Mouse (Mus musculus) embryonic facial prominence, embryonic 15.5 days (tissue): ENCODE results near the gene Kcnq2. TPM values are rescaled to one million over a fixed set of nuclear protein-coding genes. Genes with fewer than 3 reads are reported as not detected.

Experiments used
- ATAC-seq: fragments of 200-750 bp; cut with Nextera tagmentation; 2 replicates; pipeline ENCODE4 v1.8.0; 2017; ENCODE audit warnings: low read depth, moderate TSS enrichment; ENCODE audit not compliant: insufficient number of reproducible peaks, low FRiP score, low TSS enrichment
- H3K27ac ChIP-seq: fragments of 300-500 bp; sonication (generic); replicated peaks from 2 replicates; pipeline ENCODE4 v1.5.1; 2015; ENCODE audit warnings: mild to moderate bottlenecking, inconsistent platforms
- H3K27me3 ChIP-seq: fragments of 300-500 bp; sonication (generic); 2 replicates; pipeline ENCODE4 v1.6.1; 2015; ENCODE audit warnings: inconsistent platforms
- H3K36me3 ChIP-seq: fragments of 300-500 bp; sonication (generic); 2 replicates; pipeline ENCODE4 v1.6.1; 2015; ENCODE audit warnings: mild to moderate bottlenecking, inconsistent platforms
- H3K4me1 ChIP-seq: fragments of 300-500 bp; sonication (generic); 2 replicates; pipeline ENCODE4 v1.6.1; 2015; ENCODE audit warnings: inconsistent platforms
- H3K4me2 ChIP-seq: fragments of 300-500 bp; sonication (generic); replicated peaks from 2 replicates; pipeline ENCODE4 v1.6.1; 2015; ENCODE audit warnings: mild to moderate bottlenecking, inconsistent platforms
- H3K4me3 ChIP-seq: fragments of 300-500 bp; sonication (generic); replicated peaks from 2 replicates; pipeline ENCODE4 v1.5.1; 2015; ENCODE audit warnings: mild to moderate bottlenecking, inconsistent platforms
- H3K9ac ChIP-seq: fragments of 300-500 bp; sonication (generic); 2 replicates; pipeline ENCODE4 v1.6.1; 2015; ENCODE audit warnings: inconsistent platforms
- H3K9me3 ChIP-seq: fragments of 300-500 bp; sonication (generic); replicated peaks from 2 replicates; pipeline ENCODE4 v1.6.1; 2016; ENCODE audit warnings: inconsistent platforms
- WGBS: fragments of 180-500 bp; shearing (Covaris S2); methylation state at CpG from one replicate; pipeline ENCODE4 v1.1.7; 2015; 5-methylcytosine and 5-hydroxymethylcytosine counted together
- polyA plus RNA-seq: library from polyadenylated mRNA; unstranded; fragments of >200 nt; fragmentation: Nextera tagmentation; extraction: Ambion mirVana; gene quantifications from 2 replicates; pipeline ENCODE4 v1.2.1, GENCODE M21; 2015

Kcnq2 gene
- polyA plus RNA-seq, 1 experiment from 2014 or later, result 0.39 TPM

GRCm38 (mm10) chr2:181157180-181157579 lies 22.1 kb upstream of the Kcnq2 start:
- ATAC-seq, result no peak
- H3K9ac ChIP-seq, result no peak overlapping the region
- H3K27ac ChIP-seq, result no peak overlapping the region
- no peak overlapping the region; the same call in 1 of the 2 replicates for H3K4me3 ChIP-seq
- H3K4me2 ChIP-seq, result no peak overlapping the region
- 0 out of 2 replicates have a peak, but pooled peaks cover 5% of the 10 kb centered on the region for H3K4me1 ChIP-seq
- WGBS, result 71% methylated on average over 4 of the region's 4 CpGs
- H3K9me3 ChIP-seq, result no peaks in the 10 kb centered on the region
- no peaks in the 10 kb centered on the region for H3K36me3 ChIP-seq
- peaks cover 55% of the 10 kb centered on the region for H3K27me3 ChIP-seq

- no peak within 1 kb of the TSS for H3K27ac ChIP-seq
- H3K36me3 ChIP-seq, result no peaks in the 10 kb centered on the region
- WGBS, result 3% methylated on average over 55 of the region's 55 CpGs
- no peak within 1 kb of the TSS for H3K9ac ChIP-seq
- no peak for ATAC-seq
- peak within 1 kb of the TSS; percentile 37 for H3K4me2 ChIP-seq
- H3K4me3 ChIP-seq, result peak within 1 kb of the TSS; percentile 23
- H3K9me3 ChIP-seq, result no peaks in the 10 kb centered on the region
- H3K4me1 ChIP-seq, result 0 out of 2 replicates have a peak, but pooled peaks cover 5% of the 10 kb centered on the region
- peaks cover 55% of the 10 kb centered on the region for H3K27me3 ChIP-seq
Observed at GRCm38 (mm10) chr2:181156248-181157121, 21.4 kb upstream of the Kcnq2 start, which contains the start of gene Eef1a2. Eef1a2 (minus strand) TSS chr2:181157014.

DNA sequence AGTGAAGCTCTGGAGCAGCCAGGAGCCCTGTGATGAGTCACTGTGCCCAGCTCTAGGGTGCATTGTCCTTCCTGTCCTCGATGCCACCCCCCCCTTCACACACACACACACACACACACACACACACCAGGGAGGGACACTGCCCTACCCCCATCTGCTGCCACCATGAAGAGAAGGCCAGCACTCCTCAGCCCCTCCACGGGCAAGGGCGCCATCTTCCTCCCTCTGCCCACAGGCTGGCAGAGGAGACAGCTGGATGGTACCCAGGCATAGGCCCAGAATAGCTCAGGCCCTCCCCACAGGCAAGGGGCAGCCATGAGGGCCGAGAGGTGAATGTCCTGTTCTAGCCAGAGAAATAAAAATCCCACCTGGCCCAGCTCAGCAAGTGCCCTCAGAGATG lies 20.7 kb upstream of the Kcnq2 start:
- no peak overlapping the region for H3K27ac ChIP-seq
- no peak for ATAC-seq
- WGBS, result 62% methylated on average over 4 of the region's 4 CpGs
- 0 out of 2 replicates have a peak, but pooled peaks cover 5% of the 10 kb centered on the region for H3K4me1 ChIP-seq
- H3K9ac ChIP-seq, result no peak overlapping the region
- peaks cover 60% of the 10 kb centered on the region for H3K27me3 ChIP-seq
- H3K4me2 ChIP-seq, result no peak overlapping the region
- no peaks in the 10 kb centered on the region for H3K36me3 ChIP-seq
- no peak overlapping the region for H3K4me3 ChIP-seq
- no peaks in the 10 kb centered on the region for H3K9me3 ChIP-seq

- ATAC-seq, result no peak
- no peaks in the 10 kb centered on the region for H3K9me3 ChIP-seq
- no peak overlapping the region for H3K27ac ChIP-seq
- no peak overlapping the region for H3K4me2 ChIP-seq
- peaks cover 68% of the 10 kb centered on the region for H3K27me3 ChIP-seq
- H3K36me3 ChIP-seq, result no peaks in the 10 kb centered on the region
- WGBS, result 85% methylated on average over 8 of the region's 8 CpGs
- H3K4me1 ChIP-seq, result 0 out of 2 replicates have a peak, but pooled peaks cover 5% of the 10 kb centered on the region
- no peak overlapping the region for H3K9ac ChIP-seq
- H3K4me3 ChIP-seq, result no peak overlapping the region
Observed at GRCm38 (mm10) chr2:181154831-181155415, 19.8 kb upstream of the Kcnq2 start.

DNA sequence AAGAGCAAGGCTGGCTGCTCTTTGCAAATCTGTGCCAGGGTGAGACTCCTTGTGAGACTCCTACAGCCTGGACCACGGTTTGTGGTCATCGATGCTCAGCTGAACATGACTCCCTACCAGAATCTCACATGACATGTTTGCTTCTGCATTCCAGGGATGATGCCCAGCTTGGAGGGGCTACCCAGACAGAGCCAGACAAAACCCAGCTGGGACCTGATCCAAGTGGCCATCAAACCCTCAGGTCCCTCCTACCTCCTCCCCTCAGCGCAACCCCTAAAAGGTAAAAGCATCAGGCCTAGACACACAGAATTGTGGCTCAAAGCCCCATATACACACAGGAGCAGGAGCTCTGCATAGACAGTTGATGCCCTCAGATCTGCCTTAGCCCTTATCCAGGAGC lies 19.3 kb upstream of the Kcnq2 start:
- Histone ChIP-seq H3K27ac (no peak overlapping the region), H3K9me3 (no peaks in the 10 kb centered on the region), H3K9ac (no peak overlapping the region), H3K4me1 (0 out of 2 replicates have a peak, but pooled peaks cover 5% of the 10 kb centered on the region), H3K4me3 (no peak overlapping the region), H3K27me3 (peaks cover 73% of the 10 kb centered on the region), H3K4me2 (no peak overlapping the region), H3K36me3 (no peaks in the 10 kb centered on the region)
- no peak for ATAC-seq
- 70% methylated on average over 3 of the region's 3 CpGs for WGBS

- Histone ChIP-seq H3K27ac (no peak overlapping the region), H3K4me1 (0 out of 2 replicates have a peak, but pooled peaks cover 5% of the 10 kb centered on the region), H3K4me2 (no peak overlapping the region), H3K9me3 (no peaks in the 10 kb centered on the region), H3K4me3 (no peak overlapping the region), H3K36me3 (no peaks in the 10 kb centered on the region), H3K9ac (no peak overlapping the region), H3K27me3 (peaks cover 76% of the 10 kb centered on the region)
- whole genome bisulfite sequencing, result 0% methylated on average over 1 of the region's 1 CpGs
- ATAC-seq, result no peak
Observed at GRCm38 (mm10) chr2:181153837-181154236, 18.7 kb upstream of the Kcnq2 start.

DNA sequence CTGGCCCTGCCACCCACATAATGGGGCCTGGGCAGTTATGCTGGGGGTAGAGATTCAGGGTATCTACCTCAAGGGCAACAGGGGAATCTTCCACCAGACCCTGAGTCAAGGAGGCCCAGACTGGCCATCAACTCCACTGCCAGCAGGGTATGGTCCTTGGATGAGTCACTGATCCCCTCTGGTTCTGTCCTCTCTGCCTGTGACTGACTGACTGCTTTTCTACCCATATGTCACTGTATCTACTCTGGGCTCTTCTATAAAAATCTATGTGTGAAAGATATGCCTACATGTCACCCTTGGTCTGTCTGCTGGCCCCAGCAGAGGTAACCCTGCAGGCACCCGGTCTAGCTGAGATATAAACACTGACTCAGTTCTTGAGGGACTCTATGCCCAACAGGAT lies 18.0 kb upstream of the Kcnq2 start:
- Histone ChIP-seq H3K4me2 (no peak overlapping the region), H3K27me3 (peaks cover 78% of the 10 kb centered on the region), H3K27ac (no peak overlapping the region), H3K4me3 (no peak overlapping the region), H3K4me1 (peaks cover 8% of the 10 kb centered on the region; the same call in 1 of the 2 replicates), H3K9ac (no peak overlapping the region), H3K9me3 (no peaks in the 10 kb centered on the region), H3K36me3 (no peaks in the 10 kb centered on the region)
- 87% methylated on average over 1 of the region's 1 CpGs for WGBS
- no peak for ATAC-seq

DNA sequence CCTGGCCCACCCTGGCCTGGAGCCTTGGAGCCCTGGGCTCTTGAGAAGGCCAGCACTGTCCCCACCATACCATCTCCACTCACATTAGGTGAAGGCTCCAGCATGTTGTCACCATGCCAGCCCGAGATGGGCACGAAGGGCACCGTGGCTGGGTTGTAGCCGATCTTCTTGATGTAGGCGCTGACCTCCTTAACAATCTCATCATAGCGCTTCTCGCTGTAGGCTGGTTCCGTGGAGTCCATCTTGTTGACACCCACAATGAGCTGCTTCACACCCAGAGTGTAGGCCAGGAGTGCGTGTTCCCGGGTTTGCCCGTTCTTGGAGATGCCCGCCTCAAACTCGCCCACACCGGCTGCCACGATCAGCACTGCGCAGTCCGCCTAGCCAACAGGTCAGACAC lies 17.6 kb upstream of the Kcnq2 start:
- Histone ChIP-seq H3K9me3 (no peaks in the 10 kb centered on the region), H3K9ac (no peak overlapping the region), H3K4me2 (no peak overlapping the region), H3K27ac (no peak overlapping the region), H3K36me3 (no peaks in the 10 kb centered on the region), H3K4me3 (no peak overlapping the region), H3K27me3 (peaks cover 78% of the 10 kb centered on the region), H3K4me1 (peaks cover 12% of the 10 kb centered on the region)
- ATAC-seq, result no peak
- WGBS, result 89% methylated on average over 17 of the region's 17 CpGs

GRCm38 (mm10) chr2:181150281-181150680 lies 15.2 kb upstream of the Kcnq2 start:
- H3K4me1 ChIP-seq, result peaks cover 12% of the 10 kb centered on the region
- 72% methylated on average over 6 of the region's 6 CpGs for WGBS
- H3K27ac ChIP-seq, result no peak overlapping the region
- no peaks in the 10 kb centered on the region for H3K9me3 ChIP-seq
- H3K4me2 ChIP-seq, result no peak overlapping the region
- no peak overlapping the region for H3K9ac ChIP-seq
- H3K27me3 ChIP-seq, result peaks cover 76% of the 10 kb centered on the region
- ATAC-seq, result no peak
- H3K36me3 ChIP-seq, result no peaks in the 10 kb centered on the region
- no peak overlapping the region for H3K4me3 ChIP-seq

DNA sequence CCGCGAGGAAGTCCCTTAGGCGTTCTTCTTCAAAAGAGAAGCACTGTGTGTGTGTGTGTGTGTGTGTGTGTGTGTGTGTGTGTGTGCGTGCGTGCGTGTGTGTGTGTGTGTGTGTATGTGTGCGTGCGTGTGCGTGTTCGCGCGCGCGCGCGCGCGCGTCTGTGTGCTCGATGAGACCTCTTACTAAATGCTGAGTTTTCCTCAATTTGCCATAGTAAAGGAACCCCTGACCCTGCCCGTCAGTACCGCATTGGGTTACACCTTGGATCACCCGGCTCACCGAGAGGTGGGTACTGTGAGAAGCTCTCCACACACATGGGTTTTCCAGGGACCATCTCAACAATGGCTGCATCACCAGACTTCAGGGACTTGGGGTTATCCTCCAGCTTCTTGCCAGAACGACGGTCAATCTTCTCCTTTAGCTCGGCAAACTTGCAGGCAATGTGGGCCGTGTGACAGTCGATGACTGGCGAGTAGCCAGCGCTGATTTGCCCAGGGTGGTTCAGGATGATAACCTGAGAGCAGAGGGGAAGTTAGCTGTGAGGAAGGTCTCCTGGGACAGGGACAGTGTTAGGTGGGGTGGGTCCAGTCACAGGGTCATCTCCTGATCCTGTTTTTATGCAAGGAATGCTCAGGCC lies 13.3 kb upstream of the Kcnq2 start:
- Histone ChIP-seq H3K27me3 (peaks cover 68% of the 10 kb centered on the region), H3K4me2 (peak overlapping the region; percentile 92)

More for the DNA sequence above, 13.3 kb upstream of the Kcnq2 start:
- no peak overlapping the region for H3K9ac ChIP-seq
- 18% methylated on average over 30 of the region's 31 CpGs for WGBS
- peak overlapping the region; percentile 46 for H3K4me3 ChIP-seq
- no peak for ATAC-seq
- no peaks in the 10 kb centered on the region for H3K9me3 ChIP-seq
- H3K36me3 ChIP-seq, result no peaks in the 10 kb centered on the region
- peaks cover 12% of the 10 kb centered on the region for H3K4me1 ChIP-seq
- H3K27ac ChIP-seq, result no peak overlapping the region
